Mouse (Mus musculus) liver, postnatal 0 days (tissue): Measurements from ENCODE around the gene Siae.

Experiments used
- CTCF ChIP-seq: sonication (generic); IDR thresholded peaks from 2 replicates; pipeline ENCODE4 v1.5.1; 2016; ENCODE audit warnings: antibody characterized with exemption, low read depth
- EP300 ChIP-seq: IDR thresholded peaks from 2 replicates; pipeline ENCODE4 v1.6.1; 2016; ENCODE audit warnings: antibody characterized with exemption, low read depth, mild to moderate bottlenecking

DNA sequence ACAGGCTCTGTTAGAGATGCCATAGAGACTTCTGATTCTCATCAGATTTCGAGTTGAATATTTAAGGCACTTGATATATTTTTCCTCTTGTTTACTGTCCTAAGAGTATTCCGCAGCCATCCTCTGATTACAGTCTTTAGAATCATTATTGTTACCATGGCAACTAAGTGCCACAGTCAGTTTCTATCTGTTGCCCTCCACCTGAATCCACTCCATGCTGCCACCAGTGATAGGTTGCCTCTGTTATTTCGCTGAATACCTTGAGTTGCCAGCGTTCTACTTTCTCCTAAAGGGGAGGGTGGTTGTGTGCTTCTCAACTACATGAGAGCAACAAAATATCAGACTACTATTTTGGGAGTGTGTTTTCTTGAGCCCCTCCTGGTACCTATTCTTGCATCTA is 31.2 kb downstream of the Siae start:
- TF ChIP-seq CTCF (no peak), EP300 (no peak)
